Mouse (Mus musculus) E14TG2a.4 (cell line): Measurements from ENCODE around the gene Polr3h.

ENCODE experiments used
- CTCF ChIP-seq: conservative IDR thresholded peaks from 2 replicates; pipeline ENCODE4 v1.5.1; 2014; ENCODE audit warnings: low read length
- POU5F1 ChIP-seq: IDR thresholded peaks from 2 replicates; pipeline ENCODE4 v1.6.1; 2014; ENCODE audit warnings: low read length, borderline replicate concordance

DNA sequence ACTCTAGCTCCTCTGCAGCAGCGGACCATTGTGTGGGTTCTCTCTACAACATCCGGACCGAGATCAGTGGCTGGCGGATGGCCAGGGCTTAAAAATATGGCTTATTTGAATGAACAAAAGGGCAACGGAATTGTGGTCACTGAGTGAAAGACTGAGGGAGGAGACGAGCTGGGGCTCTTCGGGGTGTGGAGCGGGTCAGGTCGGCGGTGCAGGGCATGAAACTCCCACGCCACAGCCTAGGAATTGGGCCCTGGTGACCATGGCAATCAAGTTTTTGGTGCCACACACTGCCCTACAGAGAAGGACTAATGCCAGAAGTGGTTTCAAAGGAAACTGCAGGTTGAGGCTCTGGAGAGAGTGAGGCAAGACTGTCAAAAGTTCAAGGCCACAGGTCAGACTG lies 2.2 kb upstream of the Polr3h start:
- TF ChIP-seq CTCF (no peak), POU5F1 (no peak)
